Mouse (Mus musculus) right cerebral cortex, postnatal 4 days (tissue): ENCODE results near the gene Fbxw10.

Experiments
- DNase-seq: peaks from one replicate; pipeline ENCODE4 v3.0.0-alpha.2; 2022

Fbxw10 gene

DNA sequence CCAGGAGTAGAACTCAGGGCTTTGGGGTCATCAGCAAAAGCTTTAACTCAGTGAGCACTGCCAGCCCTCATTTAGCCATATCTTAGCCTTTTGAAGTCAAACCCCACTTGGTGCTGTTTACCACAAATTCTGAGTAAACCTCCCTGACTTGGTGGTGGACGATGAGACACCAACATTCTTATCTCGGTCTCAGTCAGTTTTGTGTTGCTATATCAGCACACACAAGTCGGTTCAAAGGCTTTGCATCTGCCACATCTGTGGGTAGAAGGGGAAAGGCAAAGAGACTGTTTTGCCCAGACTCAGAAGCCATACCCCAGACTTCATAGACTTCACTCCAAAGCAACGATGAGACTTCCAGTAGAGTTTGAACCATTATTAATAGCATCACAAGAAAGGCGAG lies 2.3 kb upstream of the Fbxw10 start:
- no peak for DNase-seq

DNA sequence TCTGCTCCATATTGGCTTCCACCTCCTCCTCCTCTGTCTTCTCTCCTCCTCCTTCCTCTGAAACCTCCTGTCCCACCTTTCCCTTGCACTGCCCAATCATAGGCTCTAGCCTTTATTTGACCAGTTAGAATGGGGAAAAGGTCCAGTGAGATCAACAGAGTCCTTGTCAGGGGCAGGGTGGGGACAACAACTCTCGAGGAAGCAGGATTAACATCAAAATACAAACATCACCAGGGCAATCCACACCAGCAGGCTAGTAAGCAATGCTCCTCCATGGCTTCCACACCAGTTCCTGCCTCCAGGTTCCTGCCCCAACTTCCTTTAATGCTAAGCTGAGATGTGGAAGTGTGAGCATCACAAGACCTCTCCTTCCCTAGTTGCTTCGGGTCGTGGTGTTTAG lies 1.1 kb upstream of the Fbxw10 start:
- DNase-seq: no peak

DNA sequence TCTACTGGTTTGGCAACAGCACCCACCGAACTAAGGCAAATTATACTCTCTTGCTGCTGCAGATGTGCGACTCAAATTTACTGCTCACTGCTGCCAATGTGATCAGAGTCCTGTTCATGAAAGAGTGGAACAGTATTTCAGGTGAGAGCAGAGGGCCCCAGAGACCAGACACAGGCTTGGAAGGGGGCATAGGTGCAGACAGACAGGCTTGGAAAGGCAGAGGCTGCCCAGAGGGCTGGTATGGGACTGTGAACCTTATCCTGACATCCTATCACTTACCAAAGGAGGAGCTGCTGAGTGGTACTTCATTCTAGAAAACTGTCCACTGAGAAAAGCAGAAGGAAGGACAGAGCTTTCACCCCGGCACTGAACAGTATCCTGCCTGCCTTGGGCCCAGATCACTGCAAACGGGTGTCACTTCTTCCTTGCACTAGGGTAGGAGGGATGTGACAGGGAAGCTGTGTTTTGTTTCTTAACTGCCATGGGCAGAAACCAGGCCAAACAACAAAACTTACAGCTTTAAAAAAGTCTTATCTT lies 854 bp downstream of the Fbxw10 start:
- DNase-seq: no peak

DNA sequence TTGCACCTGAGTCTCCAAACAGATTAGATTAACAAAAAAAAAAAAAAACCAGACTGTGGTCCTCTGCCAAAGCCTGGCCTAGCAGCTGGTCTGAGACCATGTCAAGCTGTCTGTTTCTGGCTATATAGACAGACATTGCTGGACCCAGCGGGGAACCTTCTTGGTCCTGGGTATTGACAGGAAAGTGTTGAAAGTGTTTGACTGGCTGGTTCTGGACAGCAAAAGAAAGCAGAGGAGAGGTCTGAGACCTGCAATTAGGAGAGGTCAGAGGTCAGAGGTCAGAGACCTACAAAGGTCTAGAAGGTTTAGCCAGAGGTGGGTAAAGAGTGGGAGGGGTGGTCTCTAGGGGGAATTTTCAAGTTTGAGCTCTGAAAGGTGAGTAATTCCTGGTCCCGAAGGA lies 1.4 kb downstream of the Fbxw10 start:
- DNase-seq: no peak

DNA sequence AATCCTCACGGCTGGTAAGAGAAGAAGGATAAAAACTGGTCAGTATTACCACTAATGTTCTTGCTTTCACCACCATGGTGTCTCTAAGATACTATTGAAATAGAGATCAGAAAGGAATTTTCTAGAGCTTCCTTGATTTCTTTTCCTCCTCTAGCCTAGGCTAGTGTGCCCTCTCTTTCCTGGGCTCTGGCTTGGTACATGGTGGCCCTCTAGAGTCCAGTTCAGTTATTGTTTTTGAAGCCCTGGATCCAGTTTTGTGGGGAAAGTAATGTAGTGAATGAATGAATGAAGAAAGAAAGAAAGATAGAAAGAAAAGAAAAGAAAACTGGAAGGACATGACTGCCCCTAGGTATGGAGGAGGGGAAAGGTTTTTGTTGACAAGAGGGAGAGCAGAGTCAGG lies 4.3 kb downstream of the Fbxw10 start:
- no peak for DNase-seq

DNA sequence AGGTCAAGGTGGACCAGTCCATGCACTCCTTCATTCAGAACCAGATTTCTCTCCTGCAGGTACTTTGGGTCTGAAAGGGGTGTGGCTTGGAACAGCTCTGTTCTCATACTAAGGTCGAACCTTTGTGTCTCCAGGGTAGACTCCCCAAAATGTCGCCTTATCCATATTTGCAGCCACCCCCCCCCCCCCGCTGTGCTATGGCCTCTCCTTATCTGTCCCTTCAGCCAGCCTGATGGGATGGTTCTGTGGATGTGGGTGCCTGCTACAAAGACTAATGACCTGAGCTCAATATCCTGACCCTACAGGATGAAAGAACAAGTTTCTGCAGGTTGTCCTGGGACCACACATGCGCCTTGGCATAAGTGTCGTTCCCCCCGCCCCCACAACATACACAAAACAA lies 6.5 kb downstream of the Fbxw10 start:
- DNase-seq: no peak

DNA sequence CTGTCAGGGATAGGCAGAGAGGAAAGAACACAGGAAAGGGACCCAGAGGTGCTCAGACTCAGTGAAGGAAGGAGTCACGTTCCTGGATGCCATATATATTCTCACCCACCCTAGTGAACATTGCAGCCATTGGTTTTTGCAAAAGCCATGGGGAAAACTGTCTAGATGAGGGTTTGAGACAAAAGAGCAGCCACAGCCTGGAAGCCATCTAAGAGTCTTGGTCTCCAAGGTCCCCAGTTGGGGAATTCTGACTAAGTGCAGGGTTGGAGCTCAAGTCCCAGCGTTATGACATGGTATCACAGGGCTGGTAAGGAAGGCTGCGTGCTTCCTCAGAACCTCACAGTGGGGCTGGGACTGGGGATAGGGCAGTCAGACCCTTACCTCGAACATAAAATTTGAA lies 18.7 kb downstream of the Fbxw10 start:
- no peak for DNase-seq

DNA sequence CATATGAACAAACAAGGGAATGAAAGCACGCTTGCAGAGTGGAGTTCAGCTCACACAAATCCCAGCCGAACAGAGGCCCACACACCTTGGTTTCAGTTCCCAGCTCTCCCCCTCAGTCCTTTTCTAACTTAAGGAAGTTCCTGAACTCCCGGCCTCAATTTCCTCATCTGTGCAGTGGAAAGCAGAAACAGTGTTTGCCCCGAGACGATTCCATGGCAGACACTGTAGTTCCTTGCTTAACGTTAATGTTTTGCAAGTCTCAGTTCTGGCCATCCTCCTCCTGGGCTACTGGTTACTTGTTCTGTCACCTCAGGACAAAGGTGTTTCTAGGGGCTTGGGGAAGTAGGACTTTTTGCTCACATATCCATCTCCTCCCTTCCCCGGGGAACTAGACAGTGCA lies 19.8 kb downstream of the Fbxw10 start:
- no peak for DNase-seq

DNA sequence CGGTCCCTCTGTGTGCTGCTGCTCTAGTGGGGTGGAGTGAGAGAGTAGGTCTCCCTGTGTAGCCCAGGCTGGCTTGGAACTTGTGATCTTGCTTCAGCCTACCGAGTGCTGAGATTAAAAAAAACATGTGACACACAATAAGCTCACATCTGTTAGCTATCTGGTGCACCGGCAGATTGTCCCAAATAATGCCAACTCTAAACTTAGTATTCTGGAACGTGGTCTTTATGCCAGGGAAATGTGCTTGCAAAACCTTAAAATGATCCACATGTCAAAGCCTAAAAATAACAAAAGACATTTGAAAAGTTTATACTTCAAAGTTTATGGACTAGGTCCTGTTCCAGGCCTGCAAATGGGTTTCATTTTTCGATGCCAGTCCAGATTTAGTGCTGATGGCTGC lies 22.3 kb downstream of the Fbxw10 start:
- DNase-seq: no peak

DNA sequence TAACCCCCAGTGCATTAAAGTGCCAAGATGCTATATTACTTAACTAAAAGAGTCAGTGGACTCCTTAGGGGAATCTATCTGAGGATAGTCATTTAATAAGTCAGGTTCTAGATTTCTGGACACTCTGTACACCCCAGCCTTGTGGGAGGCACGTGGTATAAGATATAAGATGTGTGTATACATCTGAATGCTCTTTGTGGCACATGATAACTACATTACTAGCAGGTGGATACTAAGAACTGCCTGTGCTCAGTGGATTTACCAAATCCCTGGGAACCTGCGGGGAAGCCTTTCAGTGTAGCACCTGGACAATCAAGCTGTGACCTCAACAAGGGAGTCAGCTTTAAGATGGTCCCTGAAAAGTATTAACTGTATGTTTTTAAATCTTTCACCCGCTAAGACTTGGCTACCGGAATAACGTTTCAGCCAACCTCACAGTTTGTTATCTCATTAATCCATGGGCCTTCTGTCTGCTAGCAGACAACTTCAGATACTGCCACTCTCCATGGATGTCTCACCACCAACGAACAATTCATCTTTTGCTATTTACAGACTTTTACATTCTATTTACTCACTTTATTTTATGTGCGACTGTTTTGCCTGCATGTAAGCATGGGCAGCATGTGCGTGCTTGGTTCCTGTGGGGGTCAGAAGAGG lies 23.0 kb downstream of the Fbxw10 start:
- DNase-seq: no peak

DNA sequence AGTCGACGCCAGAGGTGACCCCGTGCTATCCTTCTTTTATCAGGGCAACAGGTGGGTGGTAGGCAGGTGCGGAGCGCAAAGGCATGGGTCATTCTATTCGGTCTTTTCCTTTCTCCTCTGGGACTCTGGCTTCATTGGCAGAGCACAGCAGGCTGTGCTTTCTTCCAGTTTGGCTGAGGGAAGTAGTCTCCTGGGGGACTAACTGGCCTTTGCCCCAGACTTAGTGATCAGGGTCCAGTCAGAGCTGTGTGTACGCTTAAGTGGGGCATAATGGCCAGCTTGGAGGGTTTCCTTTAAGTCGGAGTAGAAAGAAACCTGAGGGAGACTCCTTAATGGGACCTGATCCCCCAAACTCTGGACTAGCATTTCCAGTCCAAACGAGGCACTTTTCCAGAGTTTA lies 26.6 kb downstream of the Fbxw10 start:
- no peak for DNase-seq

DNA sequence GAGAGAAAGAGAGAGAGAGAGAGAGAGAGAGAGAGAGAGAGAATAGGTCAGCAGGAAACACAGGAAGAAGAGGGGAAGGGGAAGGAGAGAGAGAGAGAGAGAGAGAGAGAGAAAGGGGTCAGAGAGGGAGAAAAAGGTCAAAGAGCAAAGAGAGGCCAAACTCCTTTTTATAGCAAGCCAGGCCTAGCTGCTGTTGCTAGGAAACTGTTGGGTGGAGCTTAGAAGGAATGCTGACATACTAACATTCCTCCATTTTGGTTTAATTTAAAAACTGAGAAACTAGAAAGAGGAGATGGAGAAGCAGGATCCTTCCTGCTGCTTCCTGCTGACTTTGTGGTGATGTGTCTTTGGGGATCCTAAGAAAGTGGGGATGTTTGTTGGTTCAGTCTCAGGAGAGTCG lies 28.8 kb downstream of the Fbxw10 start:
- no peak for DNase-seq

DNA sequence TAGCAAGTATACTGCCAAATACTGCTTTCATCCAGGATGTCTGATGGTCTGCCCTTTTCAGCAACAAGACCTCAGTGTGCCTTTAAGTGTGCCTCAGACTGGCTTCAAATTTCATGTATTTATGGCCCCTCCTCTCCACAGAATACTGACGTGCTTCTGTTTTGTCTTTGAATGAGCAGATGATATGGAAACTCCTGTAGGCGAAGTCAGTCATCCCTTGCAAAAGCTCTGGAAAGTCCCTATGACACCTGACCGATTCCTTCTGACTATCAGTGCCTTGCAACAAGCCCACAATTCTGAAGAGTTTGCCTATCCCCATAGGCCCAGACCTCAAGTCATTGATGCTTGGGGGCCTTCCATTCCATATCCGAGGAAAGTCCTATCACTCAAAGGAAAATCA lies 29.6 kb downstream of the Fbxw10 start:
- DNase-seq: no peak

DNA sequence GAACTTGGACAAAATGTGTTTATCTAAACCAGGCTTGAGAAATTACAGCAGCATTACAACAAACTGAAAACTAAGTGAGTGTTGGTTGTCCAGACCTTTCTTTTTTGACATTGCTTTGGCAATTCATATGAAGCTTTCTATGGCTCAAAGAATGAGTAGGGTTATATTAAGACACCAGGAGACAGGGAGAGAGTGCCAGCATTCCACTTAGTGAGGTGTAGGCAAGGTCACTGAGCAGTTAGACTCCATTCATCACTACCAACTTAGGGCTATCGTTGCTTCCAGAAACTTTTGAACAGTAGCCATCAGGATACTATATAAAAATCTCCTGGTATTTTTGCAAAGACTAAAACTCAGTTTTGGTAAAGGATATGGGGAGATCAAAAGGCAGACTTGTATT lies 30.5 kb downstream of the Fbxw10 start:
- no peak for DNase-seq

DNA sequence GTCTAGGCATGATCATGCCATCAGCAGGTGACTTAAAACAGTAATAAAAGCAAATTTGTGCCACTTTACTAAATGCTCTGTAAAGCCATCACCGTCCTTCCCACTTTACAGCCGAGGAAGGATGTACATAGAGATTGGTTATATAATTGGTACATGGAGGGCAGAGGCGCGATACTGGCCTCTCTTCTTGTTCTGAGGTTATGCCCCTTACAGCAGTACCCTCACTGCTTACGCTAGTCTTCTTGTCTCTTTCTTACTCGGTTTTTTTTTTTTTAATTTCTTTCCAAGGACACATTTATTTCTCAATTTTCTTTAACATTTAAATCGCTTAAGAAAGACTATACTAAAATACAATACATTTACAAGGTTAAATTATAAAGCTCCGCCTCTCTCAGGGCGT lies 31.9 kb downstream of the Fbxw10 start:
- no peak for DNase-seq

DNA sequence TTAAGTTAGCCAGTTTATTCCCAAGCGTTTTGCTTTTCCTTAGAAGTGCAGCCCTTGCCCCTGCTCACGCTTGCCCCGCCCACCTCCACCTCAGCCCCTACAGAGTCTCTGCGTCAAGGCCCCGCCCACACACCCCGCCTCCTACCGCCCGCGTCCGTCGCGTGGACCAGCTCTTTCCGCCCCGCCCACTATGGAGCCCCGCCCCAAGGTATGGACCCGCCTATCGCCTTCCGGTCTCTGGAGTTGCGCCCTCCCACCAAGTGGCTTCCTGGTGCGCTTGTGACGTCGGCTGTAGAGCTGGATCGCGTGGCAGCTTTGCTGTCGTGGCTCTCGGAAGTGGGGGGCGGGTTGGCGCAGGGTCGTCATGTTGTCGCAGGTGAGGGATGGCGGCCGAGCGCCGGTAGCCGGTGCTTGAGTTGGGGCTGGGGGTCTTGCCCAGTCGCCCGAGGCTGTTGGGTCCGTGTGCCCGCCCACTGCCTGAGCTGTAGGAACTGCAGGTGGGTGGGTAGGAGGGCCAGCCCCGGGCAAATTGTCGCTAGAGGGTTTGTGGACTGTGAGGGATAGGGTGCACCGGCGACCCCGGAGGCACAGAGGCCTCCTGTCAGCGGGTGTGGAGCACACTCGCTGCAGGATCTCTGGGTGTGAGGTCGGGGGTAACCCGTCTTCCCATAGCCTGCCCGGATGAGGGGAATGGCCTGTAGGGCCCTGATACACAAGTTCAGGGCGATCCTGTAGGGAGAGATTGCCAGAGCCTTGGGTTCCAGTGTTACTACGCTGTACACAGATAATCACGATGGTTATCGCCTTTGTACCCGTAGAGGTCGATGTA lies 32.6 kb downstream of the Fbxw10 start, which contains the start of gene Tvp23b:
Gene Tvp23b (plus strand): TSS at position 236 of the 829 bp plus-strand sequence.
- DNase-seq: peak; percentile 99

DNA sequence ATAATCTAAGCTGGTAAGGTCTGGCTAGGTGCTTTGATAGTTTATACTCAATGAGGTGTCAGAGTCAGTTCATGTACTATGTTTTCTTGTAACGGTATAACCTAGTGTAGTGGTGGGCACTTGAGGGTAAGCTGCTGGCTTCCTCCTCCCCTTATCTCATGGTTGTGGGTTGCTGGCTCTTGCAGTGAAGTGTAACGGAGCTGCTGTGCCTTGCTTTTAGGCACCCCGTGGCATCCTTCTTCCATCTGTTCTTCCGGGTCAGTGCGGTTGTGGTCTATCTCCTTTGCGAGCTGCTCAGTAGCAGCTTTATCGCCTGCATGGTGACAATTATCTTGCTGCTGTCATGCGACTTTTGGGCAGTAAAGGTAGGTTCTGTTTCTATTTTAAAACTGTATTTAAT lies 36.5 kb downstream of the Fbxw10 start:
- DNase-seq: no peak

DNA sequence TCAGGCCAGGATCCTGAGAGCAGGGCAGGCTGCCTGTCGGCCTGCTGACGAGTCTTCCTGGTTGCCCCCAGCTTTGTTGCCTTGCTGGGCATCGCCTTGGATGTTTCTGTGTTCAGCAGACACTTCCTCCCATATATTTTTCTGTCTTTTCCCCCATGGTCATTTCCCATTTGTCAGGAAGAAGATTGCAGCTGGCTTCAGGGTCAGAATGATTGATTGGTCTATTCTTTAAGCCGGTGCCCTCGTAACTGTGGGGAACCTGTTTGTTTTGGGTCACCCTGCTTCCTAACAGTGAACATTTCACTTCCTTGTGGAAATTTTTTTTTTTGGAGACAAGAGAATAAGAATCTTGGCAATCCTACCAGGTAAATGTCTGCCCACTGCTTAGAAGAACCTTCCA lies 38.5 kb downstream of the Fbxw10 start:
- no peak for DNase-seq

DNA sequence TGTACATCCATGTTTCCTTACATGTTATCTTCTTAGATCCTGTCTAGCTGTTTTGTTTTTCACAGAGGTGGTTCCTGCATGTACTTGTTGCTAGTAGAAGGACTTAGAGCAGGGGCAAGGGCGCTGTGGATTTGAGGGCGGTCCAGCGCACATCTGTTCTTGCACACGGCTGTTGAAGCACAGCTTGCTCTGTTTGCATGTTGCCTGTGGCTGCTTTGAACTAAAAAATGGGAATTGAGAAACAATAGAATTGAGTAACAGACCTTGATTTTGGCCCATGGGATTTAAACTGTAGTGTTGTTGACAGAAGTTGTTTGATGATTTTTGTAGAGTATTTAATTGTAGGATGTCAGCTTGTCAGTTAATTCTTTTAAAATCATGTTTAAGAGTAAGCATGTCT lies 43.9 kb downstream of the Fbxw10 start:
- no peak for DNase-seq

DNA sequence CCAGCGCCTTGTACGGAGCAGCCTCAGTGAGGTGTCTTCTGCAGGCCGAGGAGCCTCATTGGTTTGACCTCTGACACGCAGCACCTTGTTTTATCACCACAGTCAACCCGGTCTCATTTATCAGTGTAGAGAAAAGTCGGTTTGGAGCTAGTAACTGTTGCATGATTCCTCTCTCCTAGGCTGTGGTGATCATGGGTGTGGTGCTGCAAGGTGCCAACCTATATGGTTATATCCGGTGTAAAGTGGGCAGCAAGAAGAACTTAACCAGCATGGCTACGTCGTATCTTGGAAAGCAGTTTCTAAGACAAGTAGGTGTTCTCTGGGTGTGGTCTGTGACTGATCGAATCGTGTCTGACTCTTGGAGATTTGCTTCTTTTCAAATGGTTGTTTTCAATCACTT lies 44.9 kb downstream of the Fbxw10 start:
- no peak for DNase-seq

DNA sequence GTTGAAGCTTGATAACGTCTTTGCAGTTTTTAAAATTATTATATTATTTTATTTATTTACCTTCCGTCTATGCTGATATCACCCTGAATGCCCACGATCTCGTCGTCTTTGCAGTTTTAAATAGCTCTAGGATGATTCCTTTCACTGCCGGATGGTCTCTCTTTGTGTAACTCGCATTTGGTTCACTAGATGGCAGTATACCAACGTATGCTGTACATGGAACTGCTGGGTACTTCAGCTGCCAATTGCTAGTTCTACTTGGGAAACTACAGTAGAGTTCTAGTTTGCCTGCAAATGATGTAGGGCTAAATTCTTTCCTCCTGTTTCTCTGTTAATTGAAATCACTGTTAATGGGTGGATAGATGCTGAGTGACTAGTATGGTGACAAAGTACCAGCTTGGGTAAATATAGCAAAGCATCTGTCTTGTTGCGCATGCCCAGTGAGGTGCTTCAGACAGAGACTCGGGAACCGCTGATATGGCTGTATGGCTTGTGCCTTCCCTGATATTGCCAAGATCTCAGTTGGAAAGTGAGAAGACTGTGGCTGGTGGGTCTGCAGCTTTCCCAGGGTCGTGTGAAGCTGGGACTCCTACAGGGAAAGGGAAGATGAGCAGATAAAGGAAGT lies 54.9 kb downstream of the Fbxw10 start:
- peak; percentile 25 for DNase-seq

DNA sequence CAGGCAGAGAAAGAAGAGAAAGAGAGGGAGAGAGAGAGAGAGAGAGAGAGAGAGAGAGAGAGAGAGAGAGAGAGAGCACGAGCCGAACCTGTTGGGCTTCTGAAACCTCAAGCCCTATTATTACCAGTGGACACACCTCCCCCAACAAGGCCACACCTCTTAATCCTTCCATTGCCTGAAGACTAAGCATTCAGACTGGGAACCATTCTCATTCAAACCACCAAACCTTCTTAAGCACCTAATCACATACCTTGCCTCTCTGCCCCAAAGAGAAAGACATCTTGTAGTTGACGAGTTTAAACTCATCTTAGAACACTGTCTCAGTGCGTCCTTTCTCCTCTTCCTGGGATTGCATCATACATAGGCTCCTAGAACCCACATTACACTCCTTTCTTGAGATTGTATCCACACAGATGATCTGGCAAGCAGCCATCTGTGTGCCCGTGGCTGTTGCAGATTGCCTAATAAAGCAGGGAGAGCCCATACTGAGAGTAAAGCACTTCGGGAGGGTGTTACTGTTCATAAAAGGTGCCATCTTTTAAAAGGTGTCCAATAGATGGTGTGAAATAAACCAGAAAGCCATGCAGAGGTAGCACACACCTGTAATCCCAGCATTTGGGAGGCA lies 57.1 kb downstream of the Fbxw10 start:
- no peak for DNase-seq

DNA sequence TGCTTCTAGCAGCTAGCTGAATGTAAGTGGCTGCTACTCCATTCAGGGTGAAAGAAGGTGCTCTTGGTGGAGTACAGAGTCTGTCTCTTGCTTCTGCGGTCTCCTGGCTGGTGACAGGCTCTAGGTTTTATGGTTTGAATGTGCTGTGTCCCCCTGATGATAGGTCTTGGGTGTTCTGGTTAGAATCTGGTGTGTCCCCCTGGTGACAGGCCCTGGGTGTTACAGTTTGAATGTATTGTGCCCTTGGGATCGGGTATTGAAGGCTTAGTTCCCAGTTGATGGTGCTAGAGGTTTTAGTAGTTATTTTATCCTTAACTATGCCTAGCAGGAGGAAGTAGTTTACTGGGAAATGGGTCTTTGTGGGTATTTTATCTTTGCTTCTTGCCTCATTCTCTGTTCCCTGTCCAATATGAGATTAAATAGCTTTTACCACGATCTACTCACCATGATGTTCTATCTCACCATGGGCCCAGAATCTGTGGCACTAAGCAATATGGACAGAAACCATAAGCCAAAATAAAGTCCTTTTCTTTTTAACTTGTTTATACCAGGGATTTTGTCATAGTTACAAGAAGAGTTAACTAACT lies 62.9 kb downstream of the Fbxw10 start:
- no peak for DNase-seq
